Mouse (Mus musculus): ENCODE measurements around the gene Lhfpl5. TPM values are rescaled to one million over a fixed set of nuclear protein-coding genes. Genes with fewer than 3 reads are reported as not detected.
"Not testable (repeated sequence)": the region's sequence is repeated elsewhere in the genome, so short reads cannot be mapped to it uniquely, and the experiment has no call there.

Lhfpl5 gene
- total RNA-seq (2017), result not detected in 3 replicates

DNA sequence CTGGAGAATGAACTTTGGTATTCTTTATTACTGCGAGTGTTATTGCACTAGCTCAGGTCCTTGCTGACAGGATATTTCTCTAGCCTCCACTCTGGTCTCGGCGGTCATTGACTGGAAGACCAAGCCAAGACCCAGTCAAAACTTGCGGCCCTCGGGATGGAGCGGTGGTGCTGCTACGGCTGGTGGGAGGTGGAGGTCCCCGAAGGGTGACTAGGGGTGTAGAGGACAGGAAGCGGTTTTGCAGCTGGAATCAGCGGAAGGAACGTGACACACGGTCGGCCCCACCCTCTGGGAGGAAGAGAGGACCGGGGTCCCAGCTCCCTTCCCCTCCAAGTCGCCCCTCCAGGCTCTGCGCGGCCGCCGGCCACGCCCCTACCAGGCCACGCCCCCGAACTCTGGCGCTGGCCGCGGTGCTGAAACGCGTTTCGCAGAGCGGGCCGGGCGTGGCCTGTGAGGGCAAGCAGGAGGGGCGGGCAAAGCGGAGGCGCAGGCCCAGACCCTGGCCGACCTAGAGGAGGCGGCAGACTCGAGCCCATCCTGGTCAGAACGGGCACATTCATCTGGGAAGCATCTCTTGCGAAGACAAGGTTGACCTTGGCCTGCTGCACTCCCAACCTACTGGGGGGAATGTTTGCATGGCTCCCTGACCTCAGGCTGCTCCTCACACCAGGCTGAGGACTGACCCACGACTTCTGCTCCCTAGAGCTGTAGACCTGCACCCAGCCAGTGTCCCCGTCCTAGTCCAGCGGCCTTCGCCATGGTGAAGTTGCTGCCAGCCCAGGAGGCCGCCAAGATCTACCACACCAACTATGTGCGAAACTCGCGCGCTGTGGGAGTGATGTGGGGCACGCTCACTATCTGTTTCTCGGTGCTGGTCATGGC, at the start of gene Lhfpl5:
Gene Lhfpl5, plus strand, starts transcription at position 398 of the 882 bp plus-strand sequence.
- no peak for ATAC-seq (replicated peaks; ENCODE audit: insufficient number of reproducible peaks, low FRiP score, low TSS enrichment, poor library complexity, severe bottlenecking)

DNA sequence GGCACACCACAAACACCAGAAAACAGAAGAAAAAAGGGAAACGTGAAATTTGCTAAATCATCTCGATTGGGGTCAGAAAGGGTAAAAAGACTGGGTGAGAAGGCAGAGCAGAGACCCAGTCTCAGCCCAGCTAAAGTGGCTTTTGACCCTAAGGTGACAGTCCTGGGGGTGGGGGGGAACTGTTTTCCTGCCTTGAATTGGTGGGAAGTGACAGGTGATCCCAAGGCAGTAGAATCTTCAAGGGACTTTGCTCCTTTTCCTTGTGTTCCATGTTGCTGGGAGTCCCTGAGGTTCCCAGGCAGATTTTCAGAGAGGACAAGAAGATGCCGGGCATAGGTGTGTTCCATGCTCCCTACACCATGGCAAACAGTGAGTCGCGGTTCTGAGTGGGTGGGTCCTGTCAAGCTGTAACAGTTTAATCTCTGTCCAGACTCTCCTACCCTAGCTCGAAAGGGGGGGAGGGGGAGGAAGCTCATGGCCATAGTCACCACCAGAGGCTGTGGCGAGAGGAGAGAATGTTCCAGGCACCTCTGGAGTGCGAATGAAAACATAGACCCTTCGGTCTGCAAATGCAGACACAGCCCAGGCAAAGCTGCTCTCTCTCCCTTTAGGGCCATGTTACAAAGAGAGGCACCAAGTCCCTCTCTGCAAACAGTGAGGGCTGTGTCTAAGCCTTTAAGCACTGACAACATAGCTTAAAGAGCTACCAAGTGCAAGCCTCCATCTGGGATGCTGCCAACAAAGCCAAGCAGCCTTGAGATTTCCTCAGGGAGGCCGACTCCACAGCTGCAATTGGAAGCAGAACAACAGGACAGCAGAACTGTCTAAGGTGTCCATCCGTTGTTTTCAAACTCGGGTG, 48.0 kb upstream of the Lhfpl5 start:
- ATAC-seq (replicated peaks; ENCODE audit: insufficient number of reproducible peaks, low FRiP score, low TSS enrichment, poor library complexity, severe bottlenecking), result no peak

DNA sequence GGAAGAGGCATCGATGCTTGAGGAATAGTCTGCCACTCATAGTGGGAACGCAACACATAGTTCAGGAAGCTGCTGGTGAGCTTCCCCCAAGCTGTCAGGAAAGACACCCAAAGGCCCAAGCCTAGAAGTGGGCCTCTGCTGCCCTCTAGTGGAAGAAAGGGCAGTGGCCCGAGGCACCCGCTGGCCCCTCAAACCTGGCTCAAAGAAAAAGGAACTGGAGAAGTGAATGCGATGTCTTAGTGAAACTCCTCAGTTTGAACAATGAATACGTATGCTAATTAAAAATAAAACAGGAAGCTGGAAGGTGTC, 47.4 kb upstream of the Lhfpl5 start:
- peak; percentile 72; the same call in 1 of the 2 replicates for ATAC-seq (replicated peaks; ENCODE audit: insufficient number of reproducible peaks, low FRiP score, low TSS enrichment, poor library complexity, severe bottlenecking)

DNA sequence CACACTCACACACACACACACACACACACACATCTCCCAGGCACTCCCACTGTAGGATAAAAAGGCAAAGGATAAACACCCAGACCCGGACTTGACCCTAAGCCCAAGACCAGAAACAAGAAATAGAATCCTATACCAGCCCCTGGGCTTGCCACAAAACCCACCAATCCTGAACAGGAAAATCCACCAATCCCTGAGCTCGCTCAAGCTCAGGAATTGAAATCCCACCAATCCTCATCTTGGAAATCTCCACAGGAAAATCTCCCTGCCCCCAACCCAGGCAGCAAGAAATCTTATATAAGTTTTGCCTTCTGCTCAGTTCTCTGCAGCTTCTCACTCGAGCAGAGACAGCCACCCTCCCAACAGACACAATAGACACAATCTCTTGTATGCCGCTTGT, 46.3 kb upstream of the Lhfpl5 start:
- no peak for ATAC-seq (replicated peaks; ENCODE audit: insufficient number of reproducible peaks, low FRiP score, low TSS enrichment, poor library complexity, severe bottlenecking)

DNA sequence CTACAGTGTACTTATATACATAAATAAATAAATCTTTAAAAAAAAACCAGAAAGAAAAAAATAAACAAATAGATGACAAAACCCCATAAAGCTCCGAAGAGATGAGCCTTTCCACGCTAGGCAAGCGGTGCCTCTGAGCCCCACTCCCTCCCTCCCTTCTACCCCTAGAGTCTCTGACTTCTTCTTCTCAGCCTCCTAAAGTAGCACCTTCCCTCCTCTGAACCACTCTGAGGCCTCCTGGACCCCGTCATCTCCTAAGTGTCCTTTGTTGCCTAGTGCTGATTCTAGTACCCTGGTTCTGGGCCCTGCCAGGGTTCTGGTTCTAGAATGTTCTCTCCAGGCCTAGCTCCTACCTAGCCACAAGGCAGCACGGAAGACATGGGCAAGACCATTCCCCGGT, 44.9 kb upstream of the Lhfpl5 start, which contains the start of gene Armc12:
Gene Armc12, plus strand, starts transcription at position 301 of the 400 bp plus-strand sequence.
- no peak for ATAC-seq (replicated peaks; ENCODE audit: insufficient number of reproducible peaks, low FRiP score, low TSS enrichment, poor library complexity, severe bottlenecking)

DNA sequence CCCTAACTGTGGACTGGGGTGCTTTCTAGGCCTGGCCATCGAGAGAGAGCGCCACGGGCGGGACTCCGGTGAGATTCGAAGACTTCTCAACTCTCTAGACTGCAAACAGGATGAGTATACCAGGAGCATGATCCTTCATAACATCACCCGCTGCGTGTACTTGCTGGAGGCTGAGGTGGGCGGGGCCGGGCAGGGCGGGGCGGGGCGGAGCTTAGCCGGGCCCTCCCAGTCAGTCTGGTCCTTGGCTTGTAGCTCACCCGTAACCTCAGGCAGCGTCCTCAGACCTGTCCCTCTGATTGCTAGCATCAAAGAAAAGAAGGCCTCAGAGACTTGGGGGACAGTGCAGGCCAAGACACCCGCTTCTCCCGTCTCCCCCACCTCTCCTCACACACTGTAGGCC, 43.5 kb upstream of the Lhfpl5 start:
- ATAC-seq (replicated peaks; ENCODE audit: insufficient number of reproducible peaks, low FRiP score, low TSS enrichment, poor library complexity, severe bottlenecking), result no peak

DNA sequence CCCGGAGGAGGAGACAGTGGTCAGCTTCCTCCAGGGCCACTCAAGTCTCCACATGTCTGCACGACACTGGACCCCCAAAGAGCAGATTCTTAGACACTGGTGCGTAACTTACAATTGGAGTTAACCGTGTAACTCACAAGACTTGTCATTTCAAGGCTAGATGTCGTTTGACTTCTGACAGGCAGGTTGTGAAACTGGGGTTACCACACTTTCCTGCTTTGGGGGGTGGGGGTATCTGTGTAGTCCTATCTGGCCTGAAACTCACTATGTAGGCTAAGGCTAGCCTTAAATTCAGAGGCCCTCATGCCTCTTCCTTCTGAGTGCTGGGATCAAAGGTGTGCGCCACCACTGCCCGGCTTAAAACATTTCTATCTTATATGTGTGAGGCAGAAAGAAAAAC, 42.9 kb upstream of the Lhfpl5 start:
- no peak for ATAC-seq (replicated peaks; ENCODE audit: insufficient number of reproducible peaks, low FRiP score, low TSS enrichment, poor library complexity, severe bottlenecking)

DNA sequence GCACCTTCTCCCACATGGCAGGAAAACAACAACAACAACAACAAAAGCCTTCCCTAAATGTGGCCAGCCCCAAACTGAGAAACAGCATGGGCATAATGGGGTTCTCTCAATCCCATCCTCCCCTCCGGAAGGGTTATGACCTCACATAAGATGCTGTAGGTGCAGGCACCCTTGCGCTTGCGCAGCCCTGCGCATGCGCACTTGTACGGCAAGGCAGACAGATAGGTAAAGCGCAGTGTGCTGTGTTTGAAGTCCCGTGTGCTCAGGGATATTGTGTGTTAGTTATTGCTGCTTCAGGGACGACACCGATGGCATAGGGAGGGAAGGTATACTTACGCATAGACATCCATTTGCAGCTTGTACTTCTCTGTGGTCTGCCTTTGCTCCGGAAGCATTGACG, 42.1 kb upstream of the Lhfpl5 start:
- ATAC-seq (replicated peaks; ENCODE audit: insufficient number of reproducible peaks, low FRiP score, low TSS enrichment, poor library complexity, severe bottlenecking), result no peak

DNA sequence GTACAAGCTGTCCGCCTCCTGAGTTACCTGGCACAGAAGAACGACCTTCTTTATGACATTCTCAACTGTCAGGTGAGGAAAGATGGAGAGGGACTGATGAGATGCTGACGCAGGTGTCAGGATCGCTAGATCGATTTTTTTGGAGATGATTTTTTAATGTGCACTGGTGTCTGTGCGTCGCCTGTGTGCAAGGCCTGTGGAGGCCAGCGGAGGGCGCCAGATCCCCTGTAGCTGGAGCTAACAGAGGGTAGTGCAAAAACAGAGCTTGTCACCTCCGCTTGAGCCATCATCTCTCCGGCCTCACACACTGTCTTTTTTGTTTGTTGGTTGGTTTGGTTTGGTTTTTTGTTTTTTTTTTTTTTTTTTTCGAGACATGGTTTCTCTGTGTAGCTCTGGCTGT, 37.6 kb upstream of the Lhfpl5 start:
- ATAC-seq (replicated peaks; ENCODE audit: insufficient number of reproducible peaks, low FRiP score, low TSS enrichment, poor library complexity, severe bottlenecking), result no peak

DNA sequence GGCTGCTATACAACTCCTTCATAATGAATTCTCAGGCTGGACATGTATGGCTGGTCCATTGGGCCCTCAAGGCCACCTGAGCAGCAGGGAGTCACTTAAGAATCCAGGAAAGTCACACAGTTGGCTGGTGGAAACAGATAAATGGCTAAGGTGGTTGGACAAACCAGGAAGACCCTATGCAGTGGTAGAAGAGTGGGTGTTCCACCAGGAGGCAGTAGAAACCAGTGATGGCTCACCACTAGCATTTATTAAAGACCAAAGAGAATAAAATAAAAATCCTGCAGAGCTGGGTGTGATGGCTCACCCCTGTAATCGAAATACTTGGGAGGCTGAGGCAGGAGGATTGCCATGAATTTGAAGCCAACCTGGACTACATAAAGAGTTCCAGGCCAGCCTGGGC, 28.5 kb upstream of the Lhfpl5 start:
- ATAC-seq (replicated peaks; ENCODE audit: insufficient number of reproducible peaks, low FRiP score, low TSS enrichment, poor library complexity, severe bottlenecking), result no peak

DNA sequence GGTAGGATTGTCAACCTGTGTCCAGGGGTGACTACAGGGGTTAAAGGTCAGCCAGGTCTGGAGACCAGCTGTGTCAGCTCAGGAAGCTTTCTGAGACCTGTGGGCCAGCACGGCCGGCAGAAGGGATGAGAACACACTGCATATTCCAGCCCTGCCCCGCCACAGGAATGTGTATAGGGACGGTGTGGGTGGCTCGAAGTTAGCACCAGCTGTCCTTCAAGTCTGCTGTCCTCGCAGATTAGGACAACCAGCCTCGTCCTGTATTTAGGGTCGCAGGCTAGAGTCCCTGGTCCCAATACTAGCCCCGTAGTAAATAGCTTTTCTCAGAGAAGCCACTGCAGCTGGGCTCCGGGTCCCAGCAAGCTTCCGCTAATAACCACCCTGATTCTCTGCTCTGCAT, 26.9 kb upstream of the Lhfpl5 start:
- no peak for ATAC-seq (replicated peaks; ENCODE audit: insufficient number of reproducible peaks, low FRiP score, low TSS enrichment, poor library complexity, severe bottlenecking)

DNA sequence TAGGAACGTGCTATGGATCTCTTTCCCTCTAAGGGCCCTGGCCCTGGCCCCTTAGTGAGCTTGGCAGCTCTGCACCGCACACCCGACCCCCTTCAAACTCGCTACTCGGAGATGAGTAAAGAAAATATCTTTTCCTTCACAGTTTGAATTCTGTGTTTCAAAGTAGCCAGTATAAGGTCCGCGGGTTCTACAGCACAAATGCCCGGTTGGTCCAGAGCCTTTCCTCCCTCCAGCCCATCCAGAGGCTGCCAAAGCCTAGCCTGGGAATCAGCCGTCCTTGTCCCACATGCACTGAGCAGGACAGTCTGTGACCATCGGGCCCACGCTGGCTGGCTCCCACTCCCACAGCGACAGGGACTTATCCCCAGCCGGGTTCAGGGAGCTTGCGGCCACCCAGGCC, 26.3 kb upstream of the Lhfpl5 start, which contains the start of gene Clpsl2:
Gene Clpsl2, plus strand, starts transcription at position 301 of the 400 bp plus-strand sequence.
- no peak for ATAC-seq (replicated peaks; ENCODE audit: insufficient number of reproducible peaks, low FRiP score, low TSS enrichment, poor library complexity, severe bottlenecking)

DNA sequence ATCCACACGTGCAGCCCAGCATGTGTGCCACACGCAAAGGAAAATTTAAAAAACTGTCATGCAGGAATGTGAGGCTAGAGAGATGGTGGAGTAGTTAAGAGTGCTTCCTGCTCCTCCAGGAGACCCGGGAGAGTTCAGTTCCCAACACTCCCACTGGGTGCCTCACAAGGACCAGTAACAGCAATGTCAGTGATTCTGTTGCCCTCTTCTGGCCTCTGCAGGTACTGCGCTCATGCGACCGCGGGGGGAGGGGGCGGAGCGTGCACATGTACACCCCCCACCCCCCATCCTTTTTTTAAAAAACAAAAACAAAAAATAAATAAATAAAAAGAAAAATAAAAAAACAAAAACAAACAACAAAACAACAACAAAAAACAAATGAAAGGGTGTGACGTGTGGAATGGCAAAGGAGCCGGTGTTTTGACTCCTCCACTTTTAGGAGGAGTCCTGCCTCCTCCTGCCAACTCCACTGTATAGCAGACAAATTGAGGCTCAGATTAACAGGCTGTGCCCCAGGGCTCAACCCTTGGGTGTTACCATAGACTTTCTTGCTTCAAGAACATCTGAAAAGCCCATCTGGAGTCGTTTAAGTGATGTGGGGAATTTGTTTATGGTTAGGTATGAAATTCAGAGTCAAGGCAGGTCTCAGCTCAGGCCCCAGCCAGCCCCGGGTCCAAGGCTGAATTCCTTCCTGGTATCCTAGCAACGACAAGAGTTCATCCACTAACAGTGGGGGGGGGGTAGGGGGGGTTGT, 22.2 kb upstream of the Lhfpl5 start:
- peak; percentile 77; the same call in 1 of the 2 replicates for ATAC-seq (replicated peaks; ENCODE audit: insufficient number of reproducible peaks, low FRiP score, low TSS enrichment, poor library complexity, severe bottlenecking)

DNA sequence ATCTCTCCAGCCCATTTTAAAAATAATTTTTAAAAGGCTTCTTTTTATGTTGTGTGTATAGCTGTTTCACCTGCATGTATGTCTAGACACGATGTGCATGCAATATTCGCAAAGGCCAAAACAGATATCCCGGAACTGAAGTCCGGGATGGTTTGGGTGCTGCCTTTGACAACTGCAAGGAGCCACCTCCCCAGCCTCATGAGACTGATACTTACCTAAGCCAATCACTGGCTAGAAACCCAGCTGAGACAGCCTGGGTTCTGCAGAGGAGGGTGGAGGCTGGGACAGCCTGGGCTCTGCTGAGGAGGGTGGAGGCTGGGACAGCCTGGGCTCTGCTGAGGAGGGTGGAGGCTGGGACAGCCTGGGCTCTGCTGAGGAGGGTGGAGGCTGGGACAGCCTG, 21.4 kb upstream of the Lhfpl5 start:
- ATAC-seq (replicated peaks; ENCODE audit: insufficient number of reproducible peaks, low FRiP score, low TSS enrichment, poor library complexity, severe bottlenecking), result not testable (repeated sequence)

DNA sequence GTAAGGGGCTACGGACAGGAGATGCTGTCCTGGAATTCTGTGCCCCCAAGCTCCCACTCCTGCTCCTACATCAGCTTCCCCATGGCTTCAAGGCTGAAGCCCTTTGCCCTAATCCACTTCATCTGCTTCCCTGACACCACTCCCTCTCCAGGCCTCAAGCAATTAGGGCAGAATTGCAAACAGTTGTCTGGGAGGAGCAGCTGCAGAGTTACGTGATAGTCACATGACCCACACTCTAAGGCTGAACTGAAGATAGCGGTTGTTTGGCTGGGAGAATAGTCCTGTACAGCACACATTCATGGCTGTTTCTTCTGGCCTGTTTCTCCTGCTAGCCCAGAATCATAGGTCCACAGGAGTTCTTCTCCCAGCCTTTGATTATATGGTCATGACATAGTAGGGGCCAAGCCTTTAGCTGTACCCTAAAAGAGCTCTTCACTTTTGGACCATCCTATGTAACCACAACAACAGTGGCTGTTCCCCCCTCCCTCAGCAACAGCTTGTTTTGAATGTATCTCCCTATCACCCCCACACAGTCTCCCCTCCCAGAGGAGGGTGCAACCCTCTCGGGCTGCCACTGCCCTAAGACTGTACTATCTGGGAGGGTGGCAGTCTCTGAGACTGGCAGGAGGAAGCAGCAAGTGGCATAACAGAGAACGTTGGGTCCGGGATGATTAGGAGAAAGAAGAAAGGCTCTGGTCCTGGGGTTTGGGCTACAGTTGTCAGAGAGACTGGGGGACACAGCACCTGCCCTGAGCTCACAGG, 18.6 kb upstream of the Lhfpl5 start:
- ATAC-seq (replicated peaks; ENCODE audit: insufficient number of reproducible peaks, low FRiP score, low TSS enrichment, poor library complexity, severe bottlenecking), result no peak

DNA sequence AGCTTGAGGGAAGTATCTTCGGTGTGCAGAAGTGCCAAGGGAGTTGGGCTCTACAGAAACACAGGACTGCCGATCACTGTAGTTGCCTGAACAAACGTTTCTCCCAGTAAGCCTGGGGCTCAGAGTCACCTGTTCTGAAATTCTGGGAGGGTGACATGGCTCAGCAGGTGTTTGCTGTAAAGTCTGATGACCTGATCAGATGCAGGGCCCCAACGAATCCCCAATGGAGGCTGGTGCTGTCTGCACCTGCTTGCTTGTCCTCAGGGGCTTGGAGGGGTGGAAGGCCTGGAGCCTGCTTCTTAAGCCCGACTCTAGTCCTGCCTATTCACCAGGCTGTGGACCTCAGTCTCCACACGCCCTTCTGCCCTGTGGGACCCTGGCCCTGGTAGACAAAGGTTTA, 17.7 kb upstream of the Lhfpl5 start:
- ATAC-seq (replicated peaks; ENCODE audit: insufficient number of reproducible peaks, low FRiP score, low TSS enrichment, poor library complexity, severe bottlenecking), result no peak

DNA sequence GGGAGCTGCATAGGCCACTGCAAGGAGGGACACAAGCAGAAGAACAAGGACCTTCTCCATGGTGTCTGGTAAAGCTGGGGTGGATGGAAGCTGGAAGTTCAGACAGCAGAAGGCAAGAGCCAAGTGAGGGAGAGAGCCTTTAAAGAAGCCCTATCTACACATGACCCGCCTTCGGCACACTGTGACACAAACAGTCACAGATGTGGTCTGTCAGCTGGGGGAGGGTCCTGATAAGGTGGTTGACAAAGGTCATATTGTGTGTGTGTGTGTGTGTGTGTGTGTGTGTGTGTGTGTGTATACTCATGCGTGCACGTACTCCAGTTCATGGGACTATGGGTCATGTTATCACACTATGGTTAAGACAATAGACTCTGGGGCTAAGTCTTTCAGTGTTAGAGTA, 14.8 kb upstream of the Lhfpl5 start, which contains the start of gene Clps:
Gene Clps, minus strand, starts transcription at position 169 of the 400 bp plus-strand sequence.
- ATAC-seq (replicated peaks; ENCODE audit: insufficient number of reproducible peaks, low FRiP score, low TSS enrichment, poor library complexity, severe bottlenecking), result no peak

DNA sequence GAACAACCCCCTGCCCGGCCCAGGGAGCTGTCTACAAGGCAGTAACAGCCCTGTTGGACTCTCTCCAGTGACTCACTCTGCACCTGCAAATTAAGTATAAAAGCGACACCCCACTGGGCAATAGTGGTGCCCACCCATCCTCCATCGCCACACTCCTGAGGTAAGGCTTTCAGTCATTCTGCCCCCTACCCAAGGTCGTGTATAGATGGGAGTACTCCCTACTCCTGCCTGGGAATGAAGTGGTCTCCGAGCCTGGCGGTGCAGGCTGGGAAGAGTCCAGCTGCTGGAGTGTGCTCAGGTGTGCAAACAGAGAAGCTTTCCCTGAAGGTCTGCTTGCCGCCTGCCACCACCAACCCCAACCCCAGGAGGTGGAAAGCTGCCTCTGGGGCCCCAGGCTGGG, 13.8 kb upstream of the Lhfpl5 start:
- ATAC-seq (replicated peaks; ENCODE audit: insufficient number of reproducible peaks, low FRiP score, low TSS enrichment, poor library complexity, severe bottlenecking), result no peak

All from monocyte, adult 5-6 weeks (primary cell).